Mouse (Mus musculus) cortical plate, adult 2 months (tissue): Measurements from ENCODE around the gene Fam78a. TPM values are rescaled to one million over a fixed set of nuclear protein-coding genes. Genes with fewer than 3 reads are reported as not detected.

Experiments used
- H3K27ac ChIP-seq: fragments of 200-500 bp; 2 replicates; pipeline ENCODE4 v1.5.1; 2012; ENCODE audit warnings: low read length, control low read depth, inconsistent platforms; ENCODE audit not compliant: insufficient read depth
- H3K4me1 ChIP-seq: fragments of 200-500 bp; 2 replicates; pipeline ENCODE4 v1.6.1; 2011; ENCODE audit warnings: low read length; ENCODE audit not compliant: control insufficient read depth, insufficient read depth
- H3K4me3 ChIP-seq: fragments of 200-500 bp; 2 replicates; pipeline ENCODE4 v1.5.1; 2011; ENCODE audit warnings: mild to moderate bottlenecking, low read length, control low read depth; ENCODE audit not compliant: insufficient read depth
- CTCF ChIP-seq: fragments of 200-500 bp; IDR thresholded peaks from 2 replicates; pipeline ENCODE4 v1.5.1; 2011; ENCODE audit warnings: mild to moderate bottlenecking, control low read depth, low read length; ENCODE audit not compliant: insufficient read depth; ENCODE audit errors: extremely low read depth
- POLR2A ChIP-seq: fragments of 200-500 bp; IDR thresholded peaks from 2 replicates; pipeline ENCODE4 v1.6.1; 2011; ENCODE audit warnings: mild to moderate bottlenecking, low read length, control low read depth; ENCODE audit not compliant: insufficient read depth; ENCODE audit errors: extremely low read depth
- polyA plus RNA-seq: library from polyadenylated mRNA; depleted of rRNA; stranded (reverse); fragments of >200 nt; gene quantifications from 2 replicates; pipeline ENCODE4 v1.2.3, GENCODE M21; 2012; rRNA removed

Fam78a gene
- polyA plus RNA-seq, result 3.2 and 3.7 TPM in 2 replicates

DNA sequence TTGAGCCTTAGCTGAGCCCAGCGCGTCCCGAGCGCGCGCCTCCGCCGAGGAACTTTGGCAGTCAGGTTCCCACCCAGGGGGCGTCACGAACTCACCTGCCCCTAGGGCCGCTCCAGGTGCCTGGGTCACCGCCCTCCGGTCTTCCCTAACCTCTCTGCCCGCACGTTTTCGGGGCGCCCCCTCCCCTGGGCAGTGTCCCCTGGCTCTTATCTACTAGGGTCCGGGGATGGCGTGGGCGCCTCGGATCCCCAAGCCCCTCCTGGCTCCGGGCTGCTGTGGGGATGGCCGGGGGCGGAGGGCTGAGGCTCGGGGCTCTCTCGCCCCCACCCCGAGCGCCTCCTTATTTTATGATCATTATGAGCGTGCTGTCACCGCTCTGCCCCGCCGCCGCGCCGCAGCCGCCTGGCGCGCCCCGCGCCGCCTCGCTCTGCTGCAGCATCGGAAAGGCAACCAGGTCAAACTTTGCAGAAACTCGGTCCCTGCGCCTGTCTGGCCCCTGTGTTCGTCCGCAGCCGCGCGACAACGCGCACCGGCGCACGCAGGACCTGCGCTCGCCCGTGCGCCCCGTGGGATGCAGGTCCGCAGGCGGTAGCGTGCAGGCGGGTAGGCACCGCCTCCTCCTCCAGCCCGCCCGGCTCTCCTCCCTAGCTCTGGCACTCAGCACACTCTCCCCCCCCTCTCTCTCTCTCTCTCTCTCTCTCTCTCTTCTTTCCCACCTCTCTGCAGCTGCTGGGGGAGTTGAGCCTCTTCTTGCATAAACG is at the start of gene Fam78a:
Gene Fam78a, minus strand, starts transcription at position 747 of the 761 bp plus-strand sequence.
- peak within 1 kb of the TSS; percentile 83 for H3K4me3 ChIP-seq
- peaks cover 8% of the 10 kb centered on the region for H3K4me1 ChIP-seq
- no peak for TF ChIP-seq POLR2A
- no peak for TF ChIP-seq CTCF
- H3K27ac ChIP-seq, result peak within 1 kb of the TSS; percentile 86; the same call in 1 of the 2 replicates

DNA sequence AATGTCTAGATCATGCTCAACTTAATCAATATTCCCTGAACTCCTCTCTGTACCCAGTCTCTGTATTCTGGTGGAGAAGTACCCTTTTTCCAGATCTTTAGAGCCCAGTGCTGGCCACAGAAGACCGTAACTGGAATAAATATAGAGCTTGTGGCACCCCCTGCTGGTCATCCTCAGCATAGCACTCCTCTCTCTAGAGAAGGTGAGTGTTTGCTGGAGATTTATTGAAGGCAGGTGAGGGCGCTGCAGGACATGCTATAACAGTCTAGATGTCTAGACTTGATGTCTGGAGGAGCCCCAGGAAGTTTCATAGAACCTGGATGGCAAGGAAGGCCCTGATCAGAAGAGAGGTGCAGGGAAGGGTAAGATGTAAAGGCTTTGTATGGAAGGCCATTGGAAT is 49.4 kb upstream of the Fam78a start:
- TF ChIP-seq POLR2A, result no peak
- TF ChIP-seq CTCF, result peak; percentile 91
- Histone ChIP-seq H3K4me1 (peaks cover 2% of the 10 kb centered on the region; the same call in 1 of the 2 replicates), H3K4me3 (no peak overlapping the region), H3K27ac (no peak overlapping the region)

DNA sequence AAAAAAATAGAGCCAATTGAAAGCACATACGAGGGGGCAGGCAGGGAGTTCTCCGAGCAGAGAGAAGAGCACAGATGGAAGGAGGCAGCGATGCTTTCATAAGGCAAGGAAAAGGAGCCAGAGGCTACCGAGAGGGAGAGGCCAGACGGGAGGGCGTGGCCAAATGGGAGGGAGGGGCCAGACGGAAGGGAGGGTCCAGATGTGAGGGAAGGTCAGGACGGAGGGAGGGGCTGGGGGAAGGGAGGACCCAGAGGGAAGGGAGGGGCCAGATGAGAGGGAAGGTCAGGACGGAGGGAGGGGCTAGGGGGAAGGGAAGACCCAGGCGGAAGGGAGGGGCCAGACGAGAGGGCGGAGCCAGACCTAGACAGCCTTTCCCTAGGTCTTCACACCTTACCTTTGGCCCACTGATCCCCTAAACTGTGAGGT is 47.9 kb upstream of the Fam78a start:
- Histone ChIP-seq H3K27ac (no peak overlapping the region), H3K4me1 (peaks cover 2% of the 10 kb centered on the region; the same call in 1 of the 2 replicates), H3K4me3 (no peak overlapping the region)
- no peak for TF ChIP-seq CTCF
- no peak for TF ChIP-seq POLR2A

- Histone ChIP-seq H3K4me1 (peaks cover 2% of the 10 kb centered on the region; the same call in 1 of the 2 replicates), H3K27ac (no peak overlapping the region), H3K4me3 (no peak overlapping the region)
- TF ChIP-seq CTCF (no peak), POLR2A (no peak)
Observed at GRCm38 (mm10) chr2:32131866-32132566, 47.4 kb upstream of the Fam78a start.

DNA sequence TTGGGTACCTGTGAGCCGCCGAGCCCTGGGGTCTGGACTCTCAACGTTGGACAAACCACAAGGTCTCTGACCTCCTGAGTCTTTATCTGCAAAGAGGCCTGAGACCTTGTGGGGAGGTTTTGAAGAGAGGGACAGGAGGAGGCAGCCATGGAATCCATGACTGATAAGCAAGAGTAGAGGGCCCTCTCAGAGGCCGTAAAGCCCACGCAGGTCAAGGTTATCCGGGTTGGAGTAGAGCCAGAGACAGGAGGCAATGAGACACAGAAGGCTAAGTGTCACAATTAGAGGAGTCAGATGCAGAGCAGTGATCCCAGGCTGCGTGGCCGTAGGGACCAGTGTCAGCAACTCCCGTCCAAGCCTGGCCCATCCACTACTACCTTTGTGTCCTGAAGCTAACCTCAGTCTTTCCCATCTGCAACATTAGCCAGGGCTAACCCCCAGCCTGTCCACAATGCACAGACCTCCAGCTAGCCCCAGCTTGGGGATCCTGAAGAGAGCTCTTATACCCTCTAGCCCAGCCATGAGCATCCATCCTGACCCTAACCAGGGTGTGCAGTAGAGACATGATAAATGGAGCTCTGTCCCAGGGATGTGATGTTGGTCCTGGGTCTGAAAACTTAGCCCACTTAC is 46.7 kb upstream of the Fam78a start:
- H3K4me3 ChIP-seq, result no peak overlapping the region
- H3K4me1 ChIP-seq, result peaks cover 2% of the 10 kb centered on the region; the same call in 1 of the 2 replicates
- H3K27ac ChIP-seq, result no peak overlapping the region
- TF ChIP-seq POLR2A (no peak), CTCF (no peak)

GRCm38 (mm10) chr2:32130435-32130834 is 45.8 kb upstream of the Fam78a start:
- TF ChIP-seq CTCF (peak; percentile 92), POLR2A (no peak)
- H3K27ac ChIP-seq, result no peak overlapping the region
- H3K4me1 ChIP-seq, result peaks cover 2% of the 10 kb centered on the region; the same call in 1 of the 2 replicates
- no peak overlapping the region for H3K4me3 ChIP-seq

- TF ChIP-seq POLR2A, result no peak
- no peak for TF ChIP-seq CTCF
- Histone ChIP-seq H3K27ac (no peak overlapping the region), H3K4me1 (peaks cover 2% of the 10 kb centered on the region; the same call in 1 of the 2 replicates), H3K4me3 (no peak overlapping the region)
Observed at GRCm38 (mm10) chr2:32129383-32130074, 44.9 kb upstream of the Fam78a start.

- TF ChIP-seq POLR2A, result no peak
- TF ChIP-seq CTCF, result no peak
- Histone ChIP-seq H3K27ac (no peak overlapping the region), H3K4me1 (peaks cover 2% of the 10 kb centered on the region; the same call in 1 of the 2 replicates), H3K4me3 (no peak overlapping the region)
Observed at GRCm38 (mm10) chr2:32128536-32128841, 43.8 kb upstream of the Fam78a start.
